Mouse (Mus musculus): ENCODE measurements around the gene Erg.

GRCm38 (mm10) chr16:95348555-95348954 is 237.8 kb downstream of the Erg start:
- TF ChIP-seq CTCF (IDR thresholded peaks at IDR 0.05; ENCODE audit: low read depth, low read length) = no peak
- no peak for TF ChIP-seq POLR2A (IDR thresholded peaks at IDR 0.05; ENCODE audit: borderline replicate concordance, low read depth, low read length)
